Mouse (Mus musculus): Measurements from ENCODE around the gene Scube2.

DNA sequence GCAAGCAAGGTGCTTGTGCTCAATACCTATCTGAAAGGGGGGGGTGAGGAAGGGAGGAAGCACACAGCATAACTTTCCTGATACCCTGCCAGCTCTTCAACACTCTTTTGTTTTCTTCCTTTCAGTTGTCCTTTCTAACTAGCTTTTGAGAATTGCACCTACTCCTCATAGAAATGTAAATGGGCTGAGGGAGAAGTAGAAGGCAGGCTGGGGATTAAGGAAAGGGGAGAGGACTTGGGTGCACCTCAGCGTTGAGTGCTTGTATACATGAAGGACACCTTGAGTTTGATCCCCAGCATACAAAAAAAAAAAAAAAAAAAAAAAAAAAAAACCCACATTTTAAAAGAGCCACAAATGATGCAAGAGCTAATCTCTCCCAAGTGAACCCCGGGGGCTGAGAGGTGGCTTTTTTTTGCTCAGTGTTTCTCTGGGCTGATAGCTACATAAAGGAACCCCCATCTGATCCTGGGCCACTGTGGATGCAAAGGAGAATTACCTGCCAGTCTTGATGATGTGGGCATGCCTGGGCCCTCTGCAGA is 16.2 kb upstream of the Scube2 start:
- TF ChIP-seq CTCF (IDR thresholded peaks at IDR 0.05; ENCODE audit: extremely low read depth, insufficient read length, insufficient replicate concordance, low read depth, low read length) (no peak), POLR2A (IDR thresholded peaks at IDR 0.05; ENCODE audit: low read depth, low read length) (no peak)

All from small intestine, adult 2 months (tissue).